Mouse (Mus musculus): Measurements from ENCODE around the gene Mdfi. TPM values are rescaled to one million over a fixed set of nuclear protein-coding genes. Genes with fewer than 3 reads are reported as not detected.

Gene Mdfi
- polyA plus RNA-seq, 1 experiment from 2014 or later: 4.4 TPM

- Histone ChIP-seq H3K9me3 (peaks cover 12% of the 10 kb centered on the region; the same call in 1 of the 2 replicates), H3K27me3 (no peaks in the 10 kb centered on the region), H3K4me3 (replicated peaks) (no peak overlapping the region), H3K4me1 (replicated peaks) (no peaks in the 10 kb centered on the region), H3K4me2 (replicated peaks) (no peak overlapping the region), H3K27ac (no peak overlapping the region), H3K36me3 (no peaks in the 10 kb centered on the region), H3K9ac (replicated peaks) (no peak overlapping the region)
- no peak for ATAC-seq
- WGBS: 82% methylated on average over 11 of the region's 11 CpGs
These were observed 64.8 kb downstream of the Mdfi start for GRCm38 (mm10) chr17:47769389-47770299.

GRCm38 (mm10) chr17:47768707-47769276, 65.7 kb downstream of the Mdfi start:
- no peak overlapping the region for H3K9ac ChIP-seq (replicated peaks)
- 55% methylated on average over 12 of the region's 12 CpGs for WGBS
- H3K4me3 ChIP-seq (replicated peaks): no peak overlapping the region
- H3K4me1 ChIP-seq (replicated peaks): no peaks in the 10 kb centered on the region
- H3K9me3 ChIP-seq: peaks cover 12% of the 10 kb centered on the region; the same call in 1 of the 2 replicates
- H3K27me3 ChIP-seq: no peaks in the 10 kb centered on the region
- no peak overlapping the region for H3K4me2 ChIP-seq (replicated peaks)
- ATAC-seq: no peak
- H3K27ac ChIP-seq: no peak overlapping the region
- H3K36me3 ChIP-seq: no peaks in the 10 kb centered on the region

GRCm38 (mm10) chr17:47767456-47768141, 66.9 kb downstream of the Mdfi start:
- Histone ChIP-seq H3K27ac (no peak overlapping the region), H3K9ac (replicated peaks) (no peak overlapping the region), H3K4me2 (replicated peaks) (no peak overlapping the region), H3K4me3 (replicated peaks) (no peak overlapping the region), H3K27me3 (no peaks in the 10 kb centered on the region), H3K9me3 (peaks cover 8% of the 10 kb centered on the region; the same call in 1 of the 2 replicates), H3K36me3 (no peaks in the 10 kb centered on the region), H3K4me1 (replicated peaks) (peaks cover 6% of the 10 kb centered on the region)
- no peak for ATAC-seq
- 60% methylated on average over 10 of the region's 17 CpGs for WGBS

- 74% methylated on average over 2 of the region's 2 CpGs for WGBS
- Histone ChIP-seq H3K36me3 (no peaks in the 10 kb centered on the region), H3K4me2 (replicated peaks) (no peak overlapping the region), H3K27me3 (no peaks in the 10 kb centered on the region), H3K4me3 (replicated peaks) (no peak overlapping the region), H3K9ac (replicated peaks) (no peak overlapping the region), H3K4me1 (replicated peaks) (peaks cover 11% of the 10 kb centered on the region), H3K9me3 (peaks cover 4% of the 10 kb centered on the region; the same call in 1 of the 2 replicates), H3K27ac (no peak overlapping the region)
- no peak for ATAC-seq
These were observed 67.4 kb downstream of the Mdfi start for GRCm38 (mm10) chr17:47767081-47767455.

GRCm38 (mm10) chr17:47766407-47767043, 68.0 kb downstream of the Mdfi start:
- WGBS: 89% methylated on average over 6 of the region's 6 CpGs
- no peak overlapping the region for H3K4me2 ChIP-seq (replicated peaks)
- no peak for ATAC-seq

GRCm38 (mm10) chr17:47765986-47766385, 68.5 kb downstream of the Mdfi start:
- no peak overlapping the region for H3K27ac ChIP-seq
- no peak for ATAC-seq
- H3K4me1 ChIP-seq (replicated peaks): peaks cover 11% of the 10 kb centered on the region
- no peaks in the 10 kb centered on the region for H3K36me3 ChIP-seq
- H3K4me3 ChIP-seq (replicated peaks): no peak overlapping the region
- 82% methylated on average over 4 of the region's 4 CpGs for WGBS
- H3K27me3 ChIP-seq: no peaks in the 10 kb centered on the region
- no peak overlapping the region for H3K4me2 ChIP-seq (replicated peaks)
- no peak overlapping the region for H3K9ac ChIP-seq (replicated peaks)
- H3K9me3 ChIP-seq: no peaks in the 10 kb centered on the region

More at GRCm38 (mm10) chr17:47766407-47767043, 68.0 kb downstream of the Mdfi start:
- Histone ChIP-seq H3K27ac (no peak overlapping the region), H3K9me3 (no peaks in the 10 kb centered on the region), H3K4me3 (replicated peaks) (no peak overlapping the region), H3K27me3 (no peaks in the 10 kb centered on the region), H3K36me3 (no peaks in the 10 kb centered on the region), H3K4me1 (replicated peaks) (peaks cover 11% of the 10 kb centered on the region), H3K9ac (replicated peaks) (no peak overlapping the region)

Other genes starting within 250 kb of the Mdfi start
- gene Bysl, start 223.2 kb downstream of the Mdfi start, polyA plus RNA-seq (2015; fragmentation: Nextera tagmentation; extraction: Ambion mirVana): 31.9 and 32.4 TPM in 2 replicates
- 43.8 and 44.3 TPM in 2 replicates for gene Med20, start 223.1 kb downstream of the Mdfi start, polyA plus RNA-seq (2015; fragmentation: Nextera tagmentation; extraction: Ambion mirVana)
- gene Gm20517, start 223.1 kb downstream of the Mdfi start, polyA plus RNA-seq (2015; fragmentation: Nextera tagmentation; extraction: Ambion mirVana): 2.4 and 3.7 TPM in 2 replicates
- 10.0 and 10.8 TPM in 2 replicates for gene Usp49, start 204.0 kb downstream of the Mdfi start, polyA plus RNA-seq (2015; fragmentation: Nextera tagmentation; extraction: Ambion mirVana)
- 285 and 287 TPM in 2 replicates for gene Tomm6, start 146.3 kb downstream of the Mdfi start, polyA plus RNA-seq (2015; fragmentation: Nextera tagmentation; extraction: Ambion mirVana)
- 26.9 and 28.0 TPM in 2 replicates for gene Frs3, start 145.7 kb downstream of the Mdfi start, polyA plus RNA-seq (2015; fragmentation: Nextera tagmentation; extraction: Ambion mirVana)
- gene Gm21981, start 140.2 kb downstream of the Mdfi start, polyA plus RNA-seq (2015; fragmentation: Nextera tagmentation; extraction: Ambion mirVana): 0.62 and 0.66 TPM in 2 replicates
- 1.0 TPM in 2 replicates for gene Prickle4, start 140.0 kb downstream of the Mdfi start, polyA plus RNA-seq (2015; fragmentation: Nextera tagmentation; extraction: Ambion mirVana)
- gene Pgc, start 107.8 kb downstream of the Mdfi start, polyA plus RNA-seq (2015; fragmentation: Nextera tagmentation; extraction: Ambion mirVana): not detected in 2 replicates
- 1.8 and 2.0 TPM in 2 replicates for gene Tfeb, start 97.7 kb downstream of the Mdfi start, polyA plus RNA-seq (2015; fragmentation: Nextera tagmentation; extraction: Ambion mirVana)
- 16.0 and 25.2 TPM in 2 replicates for gene Foxp4, start 90.0 kb upstream of the Mdfi start, polyA plus RNA-seq (2015; fragmentation: Nextera tagmentation; extraction: Ambion mirVana)
- gene 1700122O11Rik, start 203.6 kb upstream of the Mdfi start, polyA plus RNA-seq (2015; fragmentation: Nextera tagmentation; extraction: Ambion mirVana): not detected in 2 replicates

Measured in midbrain, embryonic 13.5 days (tissue).